Mouse (Mus musculus) embryonic facial prominence, embryonic 13.5 days (tissue): ENCODE measurements around the gene Il2rg. TPM values are rescaled to one million over a fixed set of nuclear protein-coding genes. Genes with fewer than 3 reads are reported as not detected.

Experiments
- ATAC-seq: fragments of 200-750 bp; cut with Nextera tagmentation; 2 replicates; pipeline ENCODE4 v1.8.0; 2017; ENCODE audit warnings: low read depth; ENCODE audit not compliant: insufficient number of reproducible peaks, insufficient read depth, low FRiP score, low TSS enrichment
- H3K27ac ChIP-seq: fragments of 300-500 bp; sonication (generic); 2 replicates; pipeline ENCODE4 v1.5.1; 2015; ENCODE audit warnings: moderate library complexity, mild to moderate bottlenecking, inconsistent platforms
- H3K27me3 ChIP-seq: fragments of 300-500 bp; sonication (generic); 2 replicates; pipeline ENCODE4 v1.6.1; 2015; ENCODE audit warnings: mild to moderate bottlenecking, inconsistent platforms
- H3K36me3 ChIP-seq: fragments of 300-500 bp; sonication (generic); 2 replicates; pipeline ENCODE4 v1.6.1; 2015; ENCODE audit warnings: mild to moderate bottlenecking, inconsistent platforms
- H3K4me1 ChIP-seq: fragments of 300-500 bp; sonication (generic); 2 replicates; pipeline ENCODE4 v1.6.1; 2015; ENCODE audit warnings: inconsistent platforms
- H3K4me2 ChIP-seq: fragments of 300-500 bp; sonication (generic); 2 replicates; pipeline ENCODE4 v1.6.1; 2015; ENCODE audit warnings: moderate library complexity, mild to moderate bottlenecking, inconsistent platforms
- H3K4me3 ChIP-seq: fragments of 300-500 bp; sonication (generic); 2 replicates; pipeline ENCODE4 v1.5.1; 2015; ENCODE audit warnings: mild to moderate bottlenecking, inconsistent platforms
- H3K9ac ChIP-seq: fragments of 300-500 bp; sonication (generic); 2 replicates; pipeline ENCODE4 v1.6.1; 2015; ENCODE audit warnings: mild to moderate bottlenecking, inconsistent platforms
- H3K9me3 ChIP-seq: fragments of 300-500 bp; sonication (generic); 2 replicates; pipeline ENCODE4 v1.6.1; 2016; ENCODE audit warnings: inconsistent platforms
- WGBS: fragments of 180-500 bp; shearing (Covaris S2); methylation state at CpG from one replicate; pipeline ENCODE4 v1.1.7; 2015; ENCODE audit warnings: mixed read lengths; 5-methylcytosine and 5-hydroxymethylcytosine counted together
- polyA plus RNA-seq: library from polyadenylated mRNA; unstranded; fragments of >200 nt; fragmentation: Nextera tagmentation; extraction: Ambion mirVana; gene quantifications from 2 replicates; pipeline ENCODE4 v1.2.1, GENCODE M21; 2015

Gene Il2rg
- polyA plus RNA-seq, 1 experiment from 2014 or later: 7.6 TPM

DNA sequence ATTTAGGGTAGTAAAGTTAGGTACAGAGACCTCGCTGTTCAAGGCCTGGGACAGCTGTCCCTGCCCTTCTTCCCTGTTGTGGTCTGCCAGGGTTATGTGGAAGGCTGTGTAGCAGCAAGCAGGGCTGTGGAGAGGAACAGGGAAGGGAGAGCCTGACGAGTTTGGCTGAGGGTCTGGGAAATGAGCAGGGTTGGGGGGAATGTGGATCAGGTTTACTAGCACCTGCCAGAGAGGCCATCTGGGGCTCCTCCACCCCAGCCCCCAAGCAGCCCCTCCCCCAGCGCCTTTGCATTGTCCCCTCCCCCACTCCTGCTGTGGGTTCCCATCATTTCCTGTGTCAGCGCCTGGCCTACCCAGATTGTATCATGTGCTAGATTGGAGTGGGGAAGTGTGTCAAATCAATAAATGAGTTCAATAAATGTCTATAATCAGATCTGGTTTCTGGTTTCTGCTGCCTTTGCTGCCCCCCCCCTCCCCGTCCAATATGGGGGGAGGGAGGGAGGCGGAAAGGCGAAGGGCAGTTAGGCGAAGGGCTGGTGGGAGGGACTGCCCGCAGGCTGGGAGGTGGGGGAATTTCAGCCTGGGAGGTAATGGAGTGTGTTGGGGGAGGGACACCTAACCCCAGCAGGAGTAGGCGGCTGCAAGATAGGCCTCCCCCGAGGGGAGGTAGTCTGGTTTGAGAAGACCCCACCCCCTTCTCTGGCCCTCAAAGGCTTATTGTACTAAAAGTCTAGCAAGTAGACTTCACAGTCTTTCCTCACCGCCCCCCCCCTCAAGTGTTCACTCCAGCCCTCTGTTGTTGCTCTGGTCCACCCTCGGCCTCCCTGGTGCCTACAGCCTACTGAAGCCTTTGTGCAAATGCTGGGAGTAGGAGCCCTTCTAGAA lies 7.4 kb downstream of the Il2rg start:
- H3K4me3 ChIP-seq: no peak overlapping the region
- H3K9me3 ChIP-seq: no peaks in the 10 kb centered on the region
- peak overlapping the region; percentile 75 for H3K27ac ChIP-seq
- ATAC-seq: peak; percentile 67
- 0 out of 2 replicates have a peak, but pooled peaks cover 7% of the 10 kb centered on the region for H3K36me3 ChIP-seq
- no peak overlapping the region for H3K9ac ChIP-seq
- H3K4me2 ChIP-seq: peak overlapping the region; percentile 18
- H3K27me3 ChIP-seq: peaks cover 2% of the 10 kb centered on the region; the same call in 1 of the 2 replicates
- H3K4me1 ChIP-seq: peaks cover 20% of the 10 kb centered on the region
- 17% methylated on average over 13 of the region's 13 CpGs for WGBS

DNA sequence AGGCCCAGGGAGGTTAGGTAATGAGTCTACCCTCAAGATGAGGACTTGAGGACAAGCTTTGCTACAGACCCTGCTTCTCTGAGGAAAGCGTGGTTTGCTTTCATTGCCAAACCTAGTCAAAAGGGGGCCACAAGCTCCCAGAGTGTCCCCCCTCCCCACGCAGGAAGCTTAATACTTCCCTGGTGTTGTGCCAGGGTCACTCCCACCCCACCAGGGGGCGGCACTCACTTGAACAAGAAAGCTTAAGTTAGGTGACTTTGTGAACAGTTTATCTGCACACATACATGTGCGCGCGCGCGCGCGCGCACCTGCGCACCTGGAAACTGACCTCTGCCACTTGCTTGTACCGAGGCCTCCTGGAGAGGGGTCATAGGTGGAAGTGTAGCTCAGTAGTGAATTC lies 11.5 kb downstream of the Il2rg start:
- Histone ChIP-seq H3K9ac (no peak overlapping the region), H3K9me3 (no peaks in the 10 kb centered on the region), H3K4me2 (peak overlapping the region; percentile 65), H3K36me3 (0 out of 2 replicates have a peak, but pooled peaks cover 7% of the 10 kb centered on the region), H3K27ac (no peak overlapping the region), H3K27me3 (peaks cover 4% of the 10 kb centered on the region; the same call in 1 of the 2 replicates), H3K4me3 (peak overlapping the region; percentile 58), H3K4me1 (peaks cover 15% of the 10 kb centered on the region)
- no peak for ATAC-seq
- 82% methylated on average over 13 of the region's 13 CpGs for WGBS

DNA sequence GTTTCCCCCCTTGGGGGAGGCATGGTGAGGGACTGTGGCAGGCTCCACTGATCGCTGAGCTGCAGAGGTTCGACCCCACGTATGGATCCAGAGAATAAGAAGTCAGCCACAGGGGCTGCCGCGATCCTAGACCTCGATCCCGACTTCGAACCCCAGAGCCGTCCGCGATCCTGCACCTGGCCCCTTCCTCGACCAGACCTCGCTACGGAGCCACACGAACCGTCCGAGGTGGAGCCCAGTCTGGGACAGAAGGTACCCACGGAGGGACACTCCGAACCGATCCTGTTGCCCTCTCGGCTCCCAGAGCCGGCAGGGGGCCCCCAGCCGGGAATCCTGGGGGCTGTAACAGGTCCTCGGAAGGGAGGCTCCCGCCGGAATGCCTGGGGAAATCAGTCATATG lies 13.3 kb downstream of the Il2rg start:
- H3K9me3 ChIP-seq: no peaks in the 10 kb centered on the region
- peak overlapping the region; percentile 72 for H3K27ac ChIP-seq
- peak overlapping the region; percentile 58 for H3K4me3 ChIP-seq
- H3K9ac ChIP-seq: peak overlapping the region; percentile 76
- H3K4me2 ChIP-seq: peak overlapping the region; percentile 65
- H3K36me3 ChIP-seq: 0 out of 2 replicates have a peak, but pooled peaks cover 7% of the 10 kb centered on the region
- peak; percentile 28; the same call in 1 of the 2 replicates for ATAC-seq
- H3K4me1 ChIP-seq: peaks cover 6% of the 10 kb centered on the region
- H3K27me3 ChIP-seq: peaks cover 4% of the 10 kb centered on the region; the same call in 1 of the 2 replicates
- WGBS: 20% methylated on average over 26 of the region's 26 CpGs

DNA sequence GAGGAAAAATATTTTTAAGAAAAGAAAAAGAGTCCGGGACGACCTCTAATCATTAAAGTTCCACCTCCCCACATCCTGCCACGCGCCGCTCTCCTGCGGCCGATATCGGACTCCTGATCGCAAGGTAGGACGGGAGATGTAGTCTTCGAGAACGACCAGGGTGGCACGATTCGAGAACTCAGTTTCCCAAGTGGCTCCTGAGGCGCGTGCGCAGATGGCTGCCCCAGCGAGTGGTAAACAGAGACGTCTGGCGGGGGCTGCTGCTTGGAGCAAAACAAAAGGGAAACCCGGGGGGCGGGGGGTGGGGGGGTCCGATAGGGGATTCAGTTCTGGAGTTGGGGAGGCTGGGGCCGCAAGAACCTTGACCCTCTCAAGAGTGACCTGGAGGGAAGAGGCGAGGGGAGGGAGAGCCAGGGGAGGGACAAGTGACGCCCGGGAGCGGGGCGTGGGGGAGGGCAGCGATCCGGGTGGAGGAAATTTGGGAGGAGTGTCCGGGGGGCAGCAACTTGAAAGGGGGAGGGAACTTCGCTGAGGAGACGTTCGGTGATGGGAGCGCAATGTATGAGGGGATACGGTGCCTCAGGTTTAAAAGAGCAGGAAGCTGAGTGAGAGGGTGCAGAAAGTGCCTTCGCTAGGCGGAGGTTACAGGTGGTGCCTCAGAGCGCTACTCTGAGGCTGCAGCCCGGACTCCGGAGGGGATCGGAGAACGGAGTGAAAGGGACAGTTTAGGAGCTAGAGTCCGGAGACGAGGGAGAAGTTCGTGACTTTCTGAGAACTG lies 13.9 kb downstream of the Il2rg start, which contains the start of gene Foxo4:
Gene Foxo4 (plus strand): TSS at position 577 of the 778 bp plus-strand sequence.
- Histone ChIP-seq H3K36me3 (0 out of 2 replicates have a peak, but pooled peaks cover 7% of the 10 kb centered on the region), H3K4me2 (peak within 1 kb of the TSS; percentile 65), H3K27me3 (peaks cover 4% of the 10 kb centered on the region; the same call in 1 of the 2 replicates), H3K4me1 (peaks cover 6% of the 10 kb centered on the region), H3K9me3 (no peaks in the 10 kb centered on the region), H3K9ac (peak within 1 kb of the TSS; percentile 76), H3K27ac (peak within 1 kb of the TSS; percentile 72), H3K4me3 (peak within 1 kb of the TSS; percentile 58)
- peak; percentile 82 for ATAC-seq
- 22% methylated on average over 47 of the region's 47 CpGs for WGBS

DNA sequence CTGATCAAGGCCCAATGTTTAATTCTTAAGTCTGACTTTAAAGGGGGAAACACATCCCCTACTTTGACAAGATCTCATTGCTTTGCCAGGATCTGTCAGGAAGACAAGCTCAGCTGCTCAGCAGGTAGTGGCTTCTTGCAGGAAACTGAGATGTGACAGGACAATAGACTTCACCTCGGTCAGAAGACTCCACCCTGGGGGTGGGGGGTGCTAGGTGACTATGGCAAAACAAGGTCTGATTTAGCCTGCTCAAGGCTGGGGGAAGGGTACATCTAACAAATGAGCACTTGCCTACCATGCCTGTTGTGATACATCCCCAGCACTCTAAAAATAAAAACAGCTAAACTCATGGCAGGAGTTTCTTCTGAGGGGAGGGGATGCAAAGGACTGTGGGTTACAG lies 23.0 kb downstream of the Il2rg start:
- Histone ChIP-seq H3K4me3 (no peak overlapping the region), H3K27ac (no peak overlapping the region), H3K4me2 (no peak overlapping the region), H3K4me1 (no peaks in the 10 kb centered on the region), H3K9ac (no peak overlapping the region), H3K9me3 (no peaks in the 10 kb centered on the region), H3K36me3 (no peaks in the 10 kb centered on the region), H3K27me3 (peaks cover 9% of the 10 kb centered on the region)
- ATAC-seq: no peak
- 40% methylated on average over 1 of the region's 1 CpGs for WGBS

GRCm38 (mm10) chrX:101222796-101223162 lies 45.3 kb downstream of the Il2rg start:
- H3K36me3 ChIP-seq: no peaks in the 10 kb centered on the region
- H3K27ac ChIP-seq: peak overlapping the region; percentile 68
- WGBS: 30% methylated on average over 7 of the region's 7 CpGs
- H3K4me2 ChIP-seq: peak overlapping the region; percentile 49
- no peaks in the 10 kb centered on the region for H3K4me1 ChIP-seq
- peaks cover 21% of the 10 kb centered on the region for H3K27me3 ChIP-seq
- H3K9ac ChIP-seq: no peak overlapping the region
- peak overlapping the region; percentile 57 for H3K4me3 ChIP-seq
- peak; percentile 9; the same call in 1 of the 2 replicates for ATAC-seq
- H3K9me3 ChIP-seq: no peaks in the 10 kb centered on the region

DNA sequence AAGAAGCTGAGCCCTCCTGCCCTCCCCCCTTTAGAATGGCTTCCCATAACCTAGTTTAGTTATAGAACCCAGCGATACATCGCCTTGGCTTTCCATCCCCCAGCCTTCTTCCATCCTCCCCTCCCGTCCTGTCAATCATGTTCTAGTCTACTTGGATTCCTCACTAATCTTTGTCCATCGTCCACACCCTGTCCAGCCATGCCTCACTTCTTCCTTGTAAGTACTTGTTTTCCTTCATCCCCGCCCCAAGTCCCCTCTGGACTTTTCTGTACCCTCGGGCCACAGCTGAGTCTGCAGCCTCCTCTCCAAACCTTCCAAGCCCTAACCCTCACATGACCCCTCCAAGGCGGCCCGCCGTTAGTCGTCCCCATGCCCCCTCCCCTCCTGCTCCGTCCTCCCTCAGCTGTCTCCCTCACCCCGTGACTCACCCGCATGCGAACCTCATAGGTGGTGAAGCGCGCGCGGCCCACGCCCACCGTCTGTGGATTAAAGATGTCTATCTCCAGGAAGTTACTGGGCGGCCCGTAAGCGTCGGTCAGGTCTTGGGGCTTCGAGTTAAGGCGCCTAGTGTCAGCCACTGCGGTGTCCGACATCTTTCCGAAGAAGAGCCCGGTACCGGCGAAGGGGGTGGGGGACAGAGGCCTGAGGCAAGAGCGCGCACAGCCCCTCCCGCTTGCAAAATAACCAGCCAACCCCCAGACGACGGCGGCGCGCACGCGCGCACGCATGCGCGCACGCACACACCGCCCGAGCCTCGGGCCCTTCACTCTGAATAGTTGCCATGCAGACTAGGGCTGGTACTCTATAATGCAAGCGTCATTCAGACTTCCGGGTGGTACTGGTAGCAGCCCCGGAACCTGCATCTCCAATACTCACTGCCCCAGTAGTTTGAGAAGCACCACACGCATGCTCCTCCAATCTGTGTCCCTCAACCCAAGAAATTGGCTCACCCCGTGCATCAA lies 45.9 kb downstream of the Il2rg start, which contains the start of gene Snx12:
Gene Snx12 (minus strand): TSS at position 730 of the 962 bp plus-strand sequence.
- peak within 1 kb of the TSS; percentile 72 for H3K9ac ChIP-seq
- no peaks in the 10 kb centered on the region for H3K9me3 ChIP-seq
- no peaks in the 10 kb centered on the region for H3K4me1 ChIP-seq
- no peaks in the 10 kb centered on the region for H3K36me3 ChIP-seq
- H3K4me2 ChIP-seq: peak within 1 kb of the TSS; percentile 59
- WGBS: 18% methylated on average over 55 of the region's 55 CpGs
- H3K27ac ChIP-seq: peak within 1 kb of the TSS; percentile 68
- H3K27me3 ChIP-seq: peaks cover 19% of the 10 kb centered on the region
- ATAC-seq: peak; percentile 97
- peak within 1 kb of the TSS; percentile 57 for H3K4me3 ChIP-seq

Other genes with a start within 250 kb of the Il2rg start
- 0.08 and 0.24 TPM in 2 replicates for gene Tex11, start 208.6 kb downstream of the Il2rg start, polyA plus RNA-seq
- gene Slc7a3, start 182.2 kb downstream of the Il2rg start, polyA plus RNA-seq: 1.6 TPM in 2 replicates
- gene Snx12, start 45.7 kb downstream of the Il2rg start, polyA plus RNA-seq: 56.2 and 57.4 TPM in 2 replicates
- 2.9 and 3.4 TPM in 2 replicates for gene Foxo4, start 13.7 kb downstream of the Il2rg start, polyA plus RNA-seq
- gene Gm614, start 4.3 kb downstream of the Il2rg start, polyA plus RNA-seq: not detected in 2 replicates
- gene Gm20489, start 768 bp upstream of the Il2rg start, polyA plus RNA-seq: not detected in 2 replicates
- gene Med12, start 5.8 kb upstream of the Il2rg start, polyA plus RNA-seq: 33.2 and 39.2 TPM in 2 replicates
- 14.2 and 20.8 TPM in 2 replicates for gene Nlgn3, start 30.9 kb upstream of the Il2rg start, polyA plus RNA-seq
- gene Gjb1, start 108.1 kb upstream of the Il2rg start, polyA plus RNA-seq: 1.8 TPM in 1 of 2 replicates, not detected in the other
- gene Zmym3, start 152.6 kb upstream of the Il2rg start, polyA plus RNA-seq: 42.5 and 44.1 TPM in 2 replicates
- 491 TPM in 2 replicates for gene Nono, start 161.1 kb upstream of the Il2rg start, polyA plus RNA-seq
- gene Itgb1bp2, start 180.8 kb upstream of the Il2rg start, polyA plus RNA-seq: 4.0 and 6.2 TPM in 2 replicates